Mouse (Mus musculus) gastrocnemius, postnatal 36 days (tissue): Measurements from ENCODE around the gene Zdhhc1. TPM values are rescaled to one million over a fixed set of nuclear protein-coding genes. Genes with fewer than 3 reads are reported as not detected.
A peak's percentile ranks its signal among the peaks of the same experiment; 100 is the strongest.

Experiments used
- DNase-seq, 2 experiments: peaks; one replicate each; pipeline ENCODE4 v3.0.0; 2022
- intact Hi-C: fragments of 180-260 bp; cut with DNase I; formaldehyde crosslinking; loops from one replicate; pipeline ENCODE4 v1.15.1; 2025
- total RNA-seq, 2 experiments: library from RNA; stranded (reverse); gene quantifications; 2 replicates each; pipeline ENCODE4 v1.2.3; 2021

Zdhhc1 gene
- total RNA-seq, 2 experiments from 2014 or later, result 8.1 to 8.3 TPM

- intact Hi-C loops, result loop anchor here (2.0 kb wide), 1 partner anchor 13 kb away; no protein-coding TSS in a partner anchor
- DNase-seq, result no peak
Observed at GRCm38 (mm10) chr8:105519591-105519990, 22.9 kb upstream of the Zdhhc1 start.

GRCm38 (mm10) chr8:105518436-105519313, 22.0 kb upstream of the Zdhhc1 start, which contains the start of gene Hsd11b2:
TSS of gene Hsd11b2 (plus strand) at chr8:105518755.
- DNase-seq, result peak in 1 of 2 experiments; percentile 39
- intact Hi-C loops, result loop anchor here (2.0 kb wide), 1 partner anchor 14 kb away; no protein-coding TSS in a partner anchor

GRCm38 (mm10) chr8:105517346-105517745, 20.6 kb upstream of the Zdhhc1 start:
- no peak for DNase-seq
- intact Hi-C loops, result loop anchor here (2.0 kb wide), 1 partner anchor 35 kb away; no protein-coding TSS in a partner anchor

- DNase-seq, result peak; percentile 67 to 68
- intact Hi-C loops, result loop anchor here (2.0 kb wide), 1 partner anchor 37 kb away; no protein-coding TSS in a partner anchor
Observed at GRCm38 (mm10) chr8:105516018-105516645, 19.4 kb upstream of the Zdhhc1 start.

- peak; percentile 59 to 62 for DNase-seq
- intact Hi-C loops, result no loop called here
Observed at GRCm38 (mm10) chr8:105514656-105515055, 18.0 kb upstream of the Zdhhc1 start.

GRCm38 (mm10) chr8:105514194-105514593, 17.5 kb upstream of the Zdhhc1 start:
- intact Hi-C loops, result no loop called here
- no peak for DNase-seq

GRCm38 (mm10) chr8:105509997-105510735, 13.5 kb upstream of the Zdhhc1 start:
- intact Hi-C loops, result no loop called here

GRCm38 (mm10) chr8:105508758-105509157, 12.1 kb upstream of the Zdhhc1 start:
- intact Hi-C loops, result no loop called here
- no peak for DNase-seq

More at GRCm38 (mm10) chr8:105509997-105510735, 13.5 kb upstream of the Zdhhc1 start:
- DNase-seq, result no peak

GRCm38 (mm10) chr8:105506977-105507376, 10.3 kb upstream of the Zdhhc1 start:
- no peak for DNase-seq
- intact Hi-C loops, result no loop called here

GRCm38 (mm10) chr8:105504617-105505016, 7.9 kb upstream of the Zdhhc1 start:
- intact Hi-C loops, result no loop called here
- no peak for DNase-seq

- intact Hi-C loops, result no loop called here
- no peak for DNase-seq
Observed at GRCm38 (mm10) chr8:105499787-105500186, 3.1 kb upstream of the Zdhhc1 start.

- no peak for DNase-seq
- intact Hi-C loops, result no loop called here
Observed at GRCm38 (mm10) chr8:105495350-105496302, 1.1 kb downstream of the Zdhhc1 start.

- no peak for DNase-seq
- intact Hi-C loops, result no loop called here
Observed at GRCm38 (mm10) chr8:105494566-105494965, 2.1 kb downstream of the Zdhhc1 start.

- DNase-seq, result no peak
- intact Hi-C loops, result no loop called here
Observed at GRCm38 (mm10) chr8:105493495-105493894, 3.2 kb downstream of the Zdhhc1 start.

- DNase-seq, result no peak
- intact Hi-C loops, result no loop called here
Observed at GRCm38 (mm10) chr8:105489281-105489680, 7.4 kb downstream of the Zdhhc1 start.

- intact Hi-C loops, result no loop called here
- DNase-seq, result no peak
Observed at GRCm38 (mm10) chr8:105488082-105488481, 8.6 kb downstream of the Zdhhc1 start.

GRCm38 (mm10) chr8:105484392-105484791, 12.3 kb downstream of the Zdhhc1 start:
- peak in 1 of 2 experiments; percentile 74 for DNase-seq
- intact Hi-C loops, result loop anchor here (5.0 kb wide), 2 partner anchors 48 to 68 kb away; no protein-coding TSS in a partner anchor

- peak in 1 of 2 experiments; percentile 50 for DNase-seq
- intact Hi-C loops, result loop anchor here (5.0 kb wide), 2 partner anchors 48 to 68 kb away; no protein-coding TSS in a partner anchor
Observed at GRCm38 (mm10) chr8:105484030-105484368, 12.7 kb downstream of the Zdhhc1 start.
